Mouse (Mus musculus): ENCODE data around the gene Plekhg1.

DNA sequence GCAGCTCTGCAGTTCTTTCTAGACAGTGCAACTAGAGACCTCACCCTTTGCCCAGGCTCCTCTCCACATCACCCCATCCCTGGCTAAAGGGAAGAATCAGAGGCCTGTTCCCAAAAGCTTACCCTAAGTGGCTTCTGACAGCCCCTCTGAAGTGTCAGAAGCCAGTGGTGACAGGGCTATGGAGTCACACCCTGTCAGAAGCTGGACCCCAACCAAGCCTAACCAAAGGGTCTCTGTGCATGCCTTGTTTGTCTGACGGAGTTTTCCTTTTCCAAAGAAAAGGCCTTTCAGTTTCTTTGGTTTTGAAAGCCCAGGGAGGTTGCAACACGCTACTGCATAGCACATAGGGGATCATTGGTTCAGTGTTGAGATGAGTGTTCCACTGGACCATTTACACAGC is 19.9 kb upstream of the Plekhg1 start:
- TF ChIP-seq POLR2A (IDR thresholded peaks at IDR 0.05; ENCODE audit: insufficient read length, low read depth), result no peak
- no peak for TF ChIP-seq TCF12 (IDR thresholded peaks at IDR 0.05; ENCODE audit: insufficient read depth, poor library complexity, severe bottlenecking)
- no peak for TF ChIP-seq USF1 (IDR thresholded peaks at IDR 0.05; ENCODE audit: low read depth)
- TF ChIP-seq POLR2AphosphoS2 (IDR thresholded peaks at IDR 0.05; ENCODE audit: insufficient read length, low read depth), result no peak
- TF ChIP-seq E2F4 (IDR thresholded peaks at IDR 0.05; ENCODE audit: insufficient read depth), result no peak
- TF ChIP-seq MYOD1 (IDR thresholded peaks at IDR 0.05; ENCODE audit: control insufficient read depth in 1 of 3, insufficient read length in 2 of 3, low read depth in 2 of 3), result no peak
- TF ChIP-seq SRF (IDR thresholded peaks at IDR 0.05; ENCODE audit: control insufficient read depth, insufficient read length, low read depth), result no peak
- no peak for TF ChIP-seq MAX (IDR thresholded peaks at IDR 0.05; ENCODE audit: low read depth)
- TF ChIP-seq CEBPB (IDR thresholded peaks at IDR 0.05; ENCODE audit: insufficient read depth, poor library complexity, severe bottlenecking), result no peak
- TF ChIP-seq MYOG (IDR thresholded peaks at IDR 0.05; ENCODE audit: control insufficient read depth in 1 of 3, insufficient read depth in 1 of 3, insufficient read length in 2 of 3, low read depth in 2 of 3), result no peak
- TF ChIP-seq TCF3 (IDR thresholded peaks at IDR 0.05; ENCODE audit: insufficient read length, low read depth), result no peak

Measured in myocyte (in vitro differentiated cells).